Mouse (Mus musculus): Measurements from ENCODE around the gene Gdf10. TPM values are rescaled to one million over a fixed set of nuclear protein-coding genes. Genes with fewer than 3 reads are reported as not detected.

Gene Gdf10
- polyA plus RNA-seq, 1 experiment from 2014 or later = 23.9 TPM

GRCm38 (mm10) chr14:33891507-33891906, 31.9 kb upstream of the Gdf10 start:
- Histone ChIP-seq H3K4me3 (ENCODE audit: low read depth, low read length) (no peak overlapping the region), H3K27me3 (replicated peaks; ENCODE audit: control insufficient read depth, insufficient read depth, low read length) (no peaks in the 10 kb centered on the region), H3K9ac (ENCODE audit: low read depth, low read length) (no peak overlapping the region), H3K4me1 (replicated peaks; ENCODE audit: control insufficient read depth, insufficient read depth, low read length) (0 out of 2 replicates have a peak, but pooled peaks cover under 1% of the 10 kb centered on the region), H3K9me3 (ENCODE audit: control insufficient read depth, low read length) (no peaks in the 10 kb centered on the region), H3K36me3 (ENCODE audit: control insufficient read depth, insufficient read depth, low read length) (no peaks in the 10 kb centered on the region), H3K27ac (ENCODE audit: low read depth, low read length) (no peak overlapping the region), H3K4me2 (no peak overlapping the region)
- no peak for ATAC-seq (replicated peaks; ENCODE audit: low FRiP score)
- WGBS = 80% methylated on average over 3 of the region's 3 CpGs
- DNase-seq (ENCODE audit: low spot score) = no peak

GRCm38 (mm10) chr14:33895777-33896176, 27.6 kb upstream of the Gdf10 start:
- 81% methylated on average over 5 of the region's 5 CpGs for WGBS
- no peaks in the 10 kb centered on the region for H3K36me3 ChIP-seq (ENCODE audit: control insufficient read depth, insufficient read depth, low read length)
- DNase-seq (ENCODE audit: low spot score) (no peak), ATAC-seq (replicated peaks; ENCODE audit: low FRiP score) (no peak)
- H3K4me2 ChIP-seq = no peak overlapping the region
- H3K9ac ChIP-seq (ENCODE audit: low read depth, low read length) = no peak overlapping the region
- H3K4me1 ChIP-seq (replicated peaks; ENCODE audit: control insufficient read depth, insufficient read depth, low read length) = 0 out of 2 replicates have a peak, but pooled peaks cover 2% of the 10 kb centered on the region
- H3K27ac ChIP-seq (ENCODE audit: low read depth, low read length) = no peak overlapping the region
- no peak overlapping the region for H3K4me3 ChIP-seq (ENCODE audit: low read depth, low read length)
- H3K9me3 ChIP-seq (ENCODE audit: control insufficient read depth, low read length) = no peaks in the 10 kb centered on the region
- H3K27me3 ChIP-seq (replicated peaks; ENCODE audit: control insufficient read depth, insufficient read depth, low read length) = no peaks in the 10 kb centered on the region

GRCm38 (mm10) chr14:33896628-33897300, 26.6 kb upstream of the Gdf10 start:
- no peak overlapping the region for H3K4me3 ChIP-seq (ENCODE audit: low read depth, low read length)
- ATAC-seq (replicated peaks; ENCODE audit: low FRiP score) (no peak), DNase-seq (ENCODE audit: low spot score) (no peak)
- no peak overlapping the region for H3K27ac ChIP-seq (ENCODE audit: low read depth, low read length)
- 0 out of 2 replicates have a peak, but pooled peaks cover 2% of the 10 kb centered on the region for H3K4me1 ChIP-seq (replicated peaks; ENCODE audit: control insufficient read depth, insufficient read depth, low read length)
- H3K4me2 ChIP-seq = no peak overlapping the region
- no peaks in the 10 kb centered on the region for H3K27me3 ChIP-seq (replicated peaks; ENCODE audit: control insufficient read depth, insufficient read depth, low read length)
- H3K9me3 ChIP-seq (ENCODE audit: control insufficient read depth, low read length) = no peaks in the 10 kb centered on the region
- H3K9ac ChIP-seq (ENCODE audit: low read depth, low read length) = no peak overlapping the region
- WGBS = 47% methylated on average over 9 of the region's 9 CpGs
- no peaks in the 10 kb centered on the region for H3K36me3 ChIP-seq (ENCODE audit: control insufficient read depth, insufficient read depth, low read length)

- Histone ChIP-seq H3K27me3 (replicated peaks; ENCODE audit: control insufficient read depth, insufficient read depth, low read length) (no peaks in the 10 kb centered on the region), H3K4me1 (replicated peaks; ENCODE audit: control insufficient read depth, insufficient read depth, low read length) (no peaks in the 10 kb centered on the region), H3K27ac (ENCODE audit: low read depth, low read length) (no peak overlapping the region), H3K9me3 (ENCODE audit: control insufficient read depth, low read length) (no peaks in the 10 kb centered on the region), H3K36me3 (ENCODE audit: control insufficient read depth, insufficient read depth, low read length) (no peaks in the 10 kb centered on the region), H3K4me3 (ENCODE audit: low read depth, low read length) (no peak overlapping the region), H3K9ac (ENCODE audit: low read depth, low read length) (no peak overlapping the region), H3K4me2 (no peak overlapping the region)
- 84% methylated on average over 4 of the region's 4 CpGs for WGBS
- ATAC-seq (replicated peaks; ENCODE audit: low FRiP score) = no peak
- no peak for DNase-seq (ENCODE audit: low spot score)
Measured at GRCm38 (mm10) chr14:33902783-33903182, 20.6 kb upstream of the Gdf10 start.

- H3K9me3 ChIP-seq (ENCODE audit: control insufficient read depth, low read length) = no peaks in the 10 kb centered on the region
- H3K36me3 ChIP-seq (ENCODE audit: control insufficient read depth, insufficient read depth, low read length) = no peaks in the 10 kb centered on the region
- DNase-seq (ENCODE audit: low spot score) (no peak), ATAC-seq (replicated peaks; ENCODE audit: low FRiP score) (no peak)
- H3K27ac ChIP-seq (ENCODE audit: low read depth, low read length) = no peak overlapping the region
- 61% methylated on average over 1 of the region's 1 CpGs for WGBS
- H3K4me3 ChIP-seq (ENCODE audit: low read depth, low read length) = no peak overlapping the region
- H3K9ac ChIP-seq (ENCODE audit: low read depth, low read length) = no peak overlapping the region
- no peaks in the 10 kb centered on the region for H3K4me1 ChIP-seq (replicated peaks; ENCODE audit: control insufficient read depth, insufficient read depth, low read length)
- no peak overlapping the region for H3K4me2 ChIP-seq
- no peaks in the 10 kb centered on the region for H3K27me3 ChIP-seq (replicated peaks; ENCODE audit: control insufficient read depth, insufficient read depth, low read length)
Measured at GRCm38 (mm10) chr14:33903199-33903598, 20.2 kb upstream of the Gdf10 start.

- H3K27me3 ChIP-seq (replicated peaks; ENCODE audit: control insufficient read depth, insufficient read depth, low read length) = no peaks in the 10 kb centered on the region
- no peaks in the 10 kb centered on the region for H3K36me3 ChIP-seq (ENCODE audit: control insufficient read depth, insufficient read depth, low read length)
- DNase-seq (ENCODE audit: low spot score) (no peak), ATAC-seq (replicated peaks; ENCODE audit: low FRiP score) (no peak)
- no peaks in the 10 kb centered on the region for H3K4me1 ChIP-seq (replicated peaks; ENCODE audit: control insufficient read depth, insufficient read depth, low read length)
- H3K27ac ChIP-seq (ENCODE audit: low read depth, low read length) = no peak overlapping the region
- H3K4me3 ChIP-seq (ENCODE audit: low read depth, low read length) = no peak overlapping the region
- H3K4me2 ChIP-seq = no peak overlapping the region
- H3K9me3 ChIP-seq (ENCODE audit: control insufficient read depth, low read length) = no peaks in the 10 kb centered on the region
- no peak overlapping the region for H3K9ac ChIP-seq (ENCODE audit: low read depth, low read length)
Measured at GRCm38 (mm10) chr14:33904851-33905250, 18.5 kb upstream of the Gdf10 start.

- DNase-seq (ENCODE audit: low spot score) (no peak), ATAC-seq (replicated peaks; ENCODE audit: low FRiP score) (no peak)
- H3K36me3 ChIP-seq (ENCODE audit: control insufficient read depth, insufficient read depth, low read length) = no peaks in the 10 kb centered on the region
- no peak overlapping the region for H3K27ac ChIP-seq (ENCODE audit: low read depth, low read length)
- no peaks in the 10 kb centered on the region for H3K9me3 ChIP-seq (ENCODE audit: control insufficient read depth, low read length)
- no peaks in the 10 kb centered on the region for H3K4me1 ChIP-seq (replicated peaks; ENCODE audit: control insufficient read depth, insufficient read depth, low read length)
- H3K4me2 ChIP-seq = no peak overlapping the region
- WGBS = 38% methylated on average over 3 of the region's 3 CpGs
- H3K4me3 ChIP-seq (ENCODE audit: low read depth, low read length) = no peak overlapping the region
- H3K27me3 ChIP-seq (replicated peaks; ENCODE audit: control insufficient read depth, insufficient read depth, low read length) = no peaks in the 10 kb centered on the region
- H3K9ac ChIP-seq (ENCODE audit: low read depth, low read length) = no peak overlapping the region
Measured at GRCm38 (mm10) chr14:33913727-33914126, 9.7 kb upstream of the Gdf10 start.

GRCm38 (mm10) chr14:33914206-33914605, 9.2 kb upstream of the Gdf10 start:
- H3K9ac ChIP-seq (ENCODE audit: low read depth, low read length) = no peak overlapping the region
- WGBS = 80% methylated on average over 9 of the region's 9 CpGs

More at GRCm38 (mm10) chr14:33914206-33914605, 9.2 kb upstream of the Gdf10 start:
- Histone ChIP-seq H3K27ac (ENCODE audit: low read depth, low read length) (no peak overlapping the region), H3K9me3 (ENCODE audit: control insufficient read depth, low read length) (no peaks in the 10 kb centered on the region), H3K27me3 (replicated peaks; ENCODE audit: control insufficient read depth, insufficient read depth, low read length) (0 out of 2 replicates have a peak, but pooled peaks cover 1% of the 10 kb centered on the region), H3K4me2 (no peak overlapping the region), H3K36me3 (ENCODE audit: control insufficient read depth, insufficient read depth, low read length) (no peaks in the 10 kb centered on the region), H3K4me3 (ENCODE audit: low read depth, low read length) (no peak overlapping the region), H3K4me1 (replicated peaks; ENCODE audit: control insufficient read depth, insufficient read depth, low read length) (no peaks in the 10 kb centered on the region)
- DNase-seq (ENCODE audit: low spot score) (no peak), ATAC-seq (replicated peaks; ENCODE audit: low FRiP score) (no peak)

Data from liver, embryonic 11.5 days (tissue).